In the genomic region with DNA sequence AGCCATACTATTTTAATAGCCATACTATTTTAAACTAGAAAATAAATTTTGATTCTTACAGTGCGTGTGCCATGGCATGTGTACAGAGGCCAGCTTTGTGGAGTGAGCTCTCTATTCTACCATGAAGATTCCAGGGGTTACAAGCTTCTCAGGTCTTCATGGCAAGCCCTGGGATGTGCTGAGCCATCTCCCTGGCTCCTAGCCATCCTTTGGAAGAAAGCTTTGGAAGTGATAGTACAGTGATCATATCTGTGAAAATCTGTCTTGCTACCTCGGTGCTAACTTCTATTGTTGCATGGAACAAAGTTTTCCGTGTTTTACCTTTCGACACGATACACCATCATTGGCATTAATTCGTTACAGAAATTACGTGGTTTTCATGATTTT, we compare ENCODE assay signal across 8 mouse cellular contexts. TPM values are rescaled to one million over a fixed set of nuclear protein-coding genes. Genes with fewer than 3 reads are reported as not detected.
A peak's percentile ranks its signal among the peaks of the same experiment; 100 is the strongest.
DNase-seq lines count a peak whose midpoint lies in the region; ATAC-seq and TF ChIP-seq lines count a peak whose summit lies in the region.

No protein-coding gene starts in this region.

- no peak for TF ChIP-seq CTCF in left cerebral cortex, adult 2 months (IDR thresholded peaks at IDR 0.05)
- TF ChIP-seq CTCF in midbrain, postnatal 0 days (IDR thresholded peaks at IDR 0.05), result no peak

- H3K4me3 ChIP-seq in left cerebral cortex, adult 2 months, result peak overlapping the region; percentile 59
- peak overlapping the region; percentile 70 for H3K4me3 ChIP-seq in embryonic facial prominence, embryonic 15.5 days (replicated peaks)
- H3K4me3 ChIP-seq in intestine, embryonic 14.5 days (ENCODE audit: low read depth, low read length), result peak overlapping the region; percentile 64
- H3K4me3 ChIP-seq in midbrain, postnatal 0 days (ENCODE audit: low read depth, low read length), result peak overlapping the region; percentile 57

- H3K9me3 ChIP-seq in embryonic facial prominence, embryonic 15.5 days (replicated peaks), result no peaks in the 10 kb centered on the region
- no peaks in the 10 kb centered on the region for H3K9me3 ChIP-seq in intestine, embryonic 14.5 days (ENCODE audit: control insufficient read depth, low read length)
- H3K9me3 ChIP-seq in midbrain, postnatal 0 days (ENCODE audit: low read length), result no peaks in the 10 kb centered on the region

- peak overlapping the region; percentile 93 for H3K27ac ChIP-seq in left cerebral cortex, adult 2 months
- peak overlapping the region; percentile 94 for H3K27ac ChIP-seq in embryonic facial prominence, embryonic 15.5 days (replicated peaks)
- H3K27ac ChIP-seq in intestine, embryonic 14.5 days (ENCODE audit: low read depth), result peak overlapping the region; percentile 74
- peak overlapping the region; percentile 91 for H3K27ac ChIP-seq in midbrain, postnatal 0 days (ENCODE audit: low read depth, low read length)

- DNase-seq in left cerebral cortex, adult 2 months (ENCODE audit: extremely low spot score in 1 of 2, low spot score in 2 of 2), result no peak
- no peak for DNase-seq in left cerebral cortex, adult 11 months (ENCODE audit: low spot score)
- peak; percentile 55 for DNase-seq in intestine, embryonic 14.5 days (ENCODE audit: low spot score)
- no peak for DNase-seq in midbrain, postnatal 0 days (ENCODE audit: low spot score)
- no peak for DNase-seq in Muller cell, postnatal 12 days (ENCODE audit: inconsistent ontology term)
- DNase-seq in gastrocnemius, adult 8-10 months (ENCODE audit: low spot score in 2 of 2), result no peak

- H3K4me2 ChIP-seq in embryonic facial prominence, embryonic 15.5 days (replicated peaks), result peak overlapping the region; percentile 71
- H3K4me2 ChIP-seq in intestine, embryonic 14.5 days (ENCODE audit: low read length), result peak overlapping the region; percentile 71
- peak overlapping the region; percentile 70 for H3K4me2 ChIP-seq in midbrain, postnatal 0 days (ENCODE audit: low read depth, low read length, poor library complexity, severe bottlenecking)

- no peaks in the 10 kb centered on the region for H3K27me3 ChIP-seq in embryonic facial prominence, embryonic 15.5 days
- no peaks in the 10 kb centered on the region for H3K27me3 ChIP-seq in intestine, embryonic 14.5 days (replicated peaks; ENCODE audit: control insufficient read depth, insufficient read depth, low read length)
- H3K27me3 ChIP-seq in midbrain, postnatal 0 days (ENCODE audit: insufficient read depth, low read length), result no peaks in the 10 kb centered on the region

- H3K36me3 ChIP-seq in embryonic facial prominence, embryonic 15.5 days, result peaks cover 11% of the 10 kb centered on the region
- H3K36me3 ChIP-seq in intestine, embryonic 14.5 days (ENCODE audit: control insufficient read depth, insufficient read depth, low read length), result peaks cover 19% of the 10 kb centered on the region
- H3K36me3 ChIP-seq in midbrain, postnatal 0 days (ENCODE audit: insufficient read depth, low read length), result peaks cover 13% of the 10 kb centered on the region

- ATAC-seq in embryonic facial prominence, embryonic 15.5 days (ENCODE audit: insufficient number of reproducible peaks, low FRiP score, low TSS enrichment, low read depth), result no peak
- no peak for ATAC-seq in intestine, embryonic 14.5 days (replicated peaks; ENCODE audit: low FRiP score, low TSS enrichment, low read depth)
- no peak for ATAC-seq in midbrain, postnatal 0 days (ENCODE audit: low FRiP score)
- ATAC-seq in activated CD4-positive, CD25-positive, alpha-beta regulatory T cell, adult 4 months, result no peak

- intact Hi-C loops in left cerebral cortex, adult 2 months (cut with DNase I), result no loop called here

- WGBS in embryonic facial prominence, embryonic 15.5 days, result 55% methylated on average over 7 of the region's 7 CpGs
- 67% methylated on average over 7 of the region's 7 CpGs for WGBS in intestine, embryonic 14.5 days
- WGBS in midbrain, postnatal 0 days, result 20% methylated on average over 7 of the region's 7 CpGs

- H3K9ac ChIP-seq in embryonic facial prominence, embryonic 15.5 days, result no peak overlapping the region
- H3K9ac ChIP-seq in intestine, embryonic 14.5 days (ENCODE audit: low read length), result no peak overlapping the region
- 0 out of 2 replicates have a peak overlapping the region, but pooled peaks have one; percentile 19 for H3K9ac ChIP-seq in midbrain, postnatal 0 days (replicated peaks; ENCODE audit: low read length, poor library complexity, severe bottlenecking)

- H3K4me1 ChIP-seq in embryonic facial prominence, embryonic 15.5 days, result peaks cover 54% of the 10 kb centered on the region
- H3K4me1 ChIP-seq in intestine, embryonic 14.5 days (replicated peaks; ENCODE audit: control insufficient read depth, insufficient read depth, low read length), result peaks cover 29% of the 10 kb centered on the region
- peaks cover 33% of the 10 kb centered on the region for H3K4me1 ChIP-seq in midbrain, postnatal 0 days (ENCODE audit: insufficient read depth, low read length)

RNA-seq across cellular contexts. Expression of gene Fuz, which starts 0.7 kb away (rescaled TPM):
- total RNA-seq in left cerebral cortex, adult 2 months (2021), result 10 to 100 TPM; 23.4 to 24.1 TPM
- polyA plus RNA-seq in embryonic facial prominence, embryonic 15.5 days (2015; fragmentation: Nextera tagmentation; extraction: Ambion mirVana), result 29.4 and 30.1 TPM in 2 replicates
- polyA plus RNA-seq in intestine, embryonic 14.5 days (2014; fragmentation: Nextera tagmentation; extraction: Ambion mirVana), result 17.8 and 19.7 TPM in 2 replicates
- total RNA-seq in midbrain, postnatal 0 days (2014; rRNA removed), result 18.5 and 22.4 TPM in 2 replicates
- 14.8 and 15.4 TPM in 2 replicates for polyA plus RNA-seq in midbrain, postnatal 0 days (2015; fragmentation: Nextera tagmentation; extraction: Ambion mirVana)
- polyA plus RNA-seq in activated CD4-positive, CD25-positive, alpha-beta regulatory T cell, adult 4 months (2017; shearing (Covaris generic)), result 10 to 100 TPM in 1 of 2 experiments, 1 to 10 TPM in 1; 7.3 to 19.3 TPM
- total RNA-seq in gastrocnemius, adult 8-10 months (2022), result 10 to 100 TPM; 17.4 to 27.1 (median 18.7) TPM

RNA-seq across cellular contexts. Expression of gene Med25, which starts 2.7 kb away (rescaled TPM):
- total RNA-seq in left cerebral cortex, adult 2 months (2021), result 10 to 100 TPM; 96.1 to 98.5 TPM
- 110 and 122 TPM in 2 replicates for polyA plus RNA-seq in embryonic facial prominence, embryonic 15.5 days (2015; fragmentation: Nextera tagmentation; extraction: Ambion mirVana)
- 66.2 and 75.8 TPM in 2 replicates for polyA plus RNA-seq in intestine, embryonic 14.5 days (2014; fragmentation: Nextera tagmentation; extraction: Ambion mirVana)
- 153 and 182 TPM in 2 replicates for total RNA-seq in midbrain, postnatal 0 days (2014; rRNA removed)
- polyA plus RNA-seq in midbrain, postnatal 0 days (2015; fragmentation: Nextera tagmentation; extraction: Ambion mirVana), result 150 and 154 TPM in 2 replicates
- polyA plus RNA-seq in activated CD4-positive, CD25-positive, alpha-beta regulatory T cell, adult 4 months (2017; shearing (Covaris generic)), result 10 to 100 TPM; 12.2 to 20.1 TPM
- 10 to 100 TPM; 64.0 to 79.1 (median 71.0) TPM for total RNA-seq in gastrocnemius, adult 8-10 months (2022)

RNA-seq across cellular contexts. Expression of gene Ptov1, which starts 25.6 kb away (rescaled TPM):
- total RNA-seq in left cerebral cortex, adult 2 months (2021), result 100 to 1,000 TPM; 273 to 290 TPM
- 428 and 442 TPM in 2 replicates for polyA plus RNA-seq in embryonic facial prominence, embryonic 15.5 days (2015; fragmentation: Nextera tagmentation; extraction: Ambion mirVana)
- 318 and 338 TPM in 2 replicates for polyA plus RNA-seq in intestine, embryonic 14.5 days (2014; fragmentation: Nextera tagmentation; extraction: Ambion mirVana)
- 484 and 500 TPM in 2 replicates for total RNA-seq in midbrain, postnatal 0 days (2014; rRNA removed)
- polyA plus RNA-seq in midbrain, postnatal 0 days (2015; fragmentation: Nextera tagmentation; extraction: Ambion mirVana), result 430 and 439 TPM in 2 replicates
- 1 to 10 TPM; 1.3 to 2.3 TPM for polyA plus RNA-seq in activated CD4-positive, CD25-positive, alpha-beta regulatory T cell, adult 4 months (2017; shearing (Covaris generic))
- total RNA-seq in gastrocnemius, adult 8-10 months (2022), result 100 to 1,000 TPM; 146 to 178 (median 160) TPM

RNA-seq across cellular contexts. Expression of gene Ap2a1, which starts 34.1 kb away (rescaled TPM):
- total RNA-seq in left cerebral cortex, adult 2 months (2021), result 100 to 1,000 TPM; 327 to 331 TPM
- 73.0 and 76.2 TPM in 2 replicates for polyA plus RNA-seq in embryonic facial prominence, embryonic 15.5 days (2015; fragmentation: Nextera tagmentation; extraction: Ambion mirVana)
- polyA plus RNA-seq in intestine, embryonic 14.5 days (2014; fragmentation: Nextera tagmentation; extraction: Ambion mirVana), result 62.9 and 68.3 TPM in 2 replicates
- 208 and 238 TPM in 2 replicates for total RNA-seq in midbrain, postnatal 0 days (2014; rRNA removed)
- polyA plus RNA-seq in midbrain, postnatal 0 days (2015; fragmentation: Nextera tagmentation; extraction: Ambion mirVana), result 128 and 129 TPM in 2 replicates
- polyA plus RNA-seq in activated CD4-positive, CD25-positive, alpha-beta regulatory T cell, adult 4 months (2017; shearing (Covaris generic)), result 1 to 10 TPM; 6.8 to 8.0 TPM
- 10 to 100 TPM; 63.5 to 67.9 (median 65.5) TPM for total RNA-seq in gastrocnemius, adult 8-10 months (2022)

RNA-seq across cellular contexts. Expression of gene Pnkp, which starts 38.3 kb away (rescaled TPM):
- total RNA-seq in left cerebral cortex, adult 2 months (2021), result 10 to 100 TPM; 27.4 to 31.2 TPM
- 30.4 and 37.3 TPM in 2 replicates for polyA plus RNA-seq in embryonic facial prominence, embryonic 15.5 days (2015; fragmentation: Nextera tagmentation; extraction: Ambion mirVana)
- polyA plus RNA-seq in intestine, embryonic 14.5 days (2014; fragmentation: Nextera tagmentation; extraction: Ambion mirVana), result 26.4 and 29.7 TPM in 2 replicates
- total RNA-seq in midbrain, postnatal 0 days (2014; rRNA removed), result 29.5 and 32.4 TPM in 2 replicates
- polyA plus RNA-seq in midbrain, postnatal 0 days (2015; fragmentation: Nextera tagmentation; extraction: Ambion mirVana), result 31.2 and 31.5 TPM in 2 replicates
- polyA plus RNA-seq in activated CD4-positive, CD25-positive, alpha-beta regulatory T cell, adult 4 months (2017; shearing (Covaris generic)), result 10 to 100 TPM; 41.4 to 48.8 TPM
- total RNA-seq in gastrocnemius, adult 8-10 months (2022), result 10 to 100 TPM; 21.2 to 23.9 (median 22.4) TPM

Comparison
In these comparisons a context has a peak if more than half of its experiments do, and no peak if none do; other contexts are left out.
1. RNA of gene Ptov1, which starts 25.6 kb away (polyA plus RNA-seq): 428 to 442 TPM in embryonic facial prominence, embryonic 15.5 days, 430 to 439 TPM in midbrain, postnatal 0 days and 318 to 338 TPM in intestine, embryonic 14.5 days; 1.3 to 2.3 TPM in activated CD4-positive, CD25-positive, alpha-beta regulatory T cell, adult 4 months; every median in the first group is over 10 times any median in the second.
2. Peak in every context shown above with its lines, with median percentiles within 50 percentile points of each other: H3K27ac ChIP-seq, H3K4me3 ChIP-seq and H3K4me2 ChIP-seq.